In genomic region chr9:74951491-74951890, GRCm38 (mm10) we compare ENCODE assay signal across 11 mouse cellular contexts. TPM values are rescaled to one million over a fixed set of nuclear protein-coding genes. Genes with fewer than 3 reads are reported as not detected.
A peak's percentile ranks its signal among the peaks of the same experiment; 100 is the strongest.
DNase-seq lines count a peak whose midpoint lies in the region; ATAC-seq and TF ChIP-seq lines count a peak whose summit lies in the region.
"Had no signal": no experiment of that assay in that cellular context is flagged by ENCODE, and none has a peak within 500 bp of the region (broad histone marks: within the 10 kb centered on the region; RNA-seq: fewer than 3 reads in every experiment).

No protein-coding gene starts in this region.

- no peak overlapping the region for H3K27ac ChIP-seq in forebrain, postnatal 0 days (ENCODE audit: low read depth, low read length)
- no peak overlapping the region for H3K27ac ChIP-seq in forebrain, embryonic 15.5 days (replicated peaks)
- H3K27ac ChIP-seq in liver, postnatal 0 days (ENCODE audit: low read depth): no peak overlapping the region
- no peak overlapping the region for H3K27ac ChIP-seq in liver, embryonic 12.5 days
- no peak overlapping the region for H3K27ac ChIP-seq in cortical plate, adult 2 months (ENCODE audit: insufficient read depth, low read length)

- WGBS in forebrain, postnatal 0 days: 31% methylated on average over 3 of the region's 3 CpGs
- 31% methylated on average over 3 of the region's 3 CpGs for WGBS in forebrain, embryonic 15.5 days
- WGBS in liver, postnatal 0 days (ENCODE audit: insufficient replicate concordance): 28% methylated on average over 3 of the region's 3 CpGs
- 29% methylated on average over 3 of the region's 3 CpGs for WGBS in liver, embryonic 12.5 days (ENCODE audit: insufficient replicate concordance)

- H3K36me3 ChIP-seq in forebrain, postnatal 0 days (ENCODE audit: insufficient read depth): no peaks in the 10 kb centered on the region
- H3K36me3 ChIP-seq in forebrain, embryonic 15.5 days: 0 out of 2 replicates have a peak, but pooled peaks cover 2% of the 10 kb centered on the region
- H3K36me3 ChIP-seq in liver, postnatal 0 days (replicated peaks; ENCODE audit: insufficient read depth, low read length): no peaks in the 10 kb centered on the region; the same call in 1 of the 2 replicates
- no peaks in the 10 kb centered on the region for H3K36me3 ChIP-seq in liver, embryonic 12.5 days
- no peaks in the 10 kb centered on the region for H3K36me3 ChIP-seq in E14TG2a.4 (ENCODE audit: insufficient read depth, low read length)

- no peak overlapping the region for H3K4me2 ChIP-seq in forebrain, postnatal 0 days (ENCODE audit: low read depth)
- no peak overlapping the region for H3K4me2 ChIP-seq in forebrain, embryonic 15.5 days (replicated peaks)
- no peak overlapping the region for H3K4me2 ChIP-seq in liver, postnatal 0 days (ENCODE audit: low read depth, low read length)
- no peak overlapping the region for H3K4me2 ChIP-seq in liver, embryonic 12.5 days
- H3K4me2 ChIP-seq: limb, embryonic 15.5 days had no signal

- no peaks in the 10 kb centered on the region for H3K9me3 ChIP-seq in forebrain, postnatal 0 days (ENCODE audit: low read length)
- no peaks in the 10 kb centered on the region for H3K9me3 ChIP-seq in forebrain, embryonic 15.5 days
- H3K9me3 ChIP-seq in liver, postnatal 0 days (ENCODE audit: low read length): no peaks in the 10 kb centered on the region
- no peaks in the 10 kb centered on the region for H3K9me3 ChIP-seq in liver, embryonic 12.5 days (replicated peaks)
- H3K9me3 ChIP-seq in E14TG2a.4 (ENCODE audit: low read length): no peaks in the 10 kb centered on the region
- H3K9me3 ChIP-seq: limb, embryonic 15.5 days had no signal

- ATAC-seq in forebrain, postnatal 0 days: no peak
- ATAC-seq in forebrain, embryonic 15.5 days (replicated peaks): no peak
- ATAC-seq in liver, postnatal 0 days: no peak
- ATAC-seq in liver, embryonic 12.5 days: no peak

- peaks cover 6% of the 10 kb centered on the region; the same call in 1 of the 2 replicates for H3K4me1 ChIP-seq in forebrain, postnatal 0 days (ENCODE audit: insufficient read depth)
- peaks cover 14% of the 10 kb centered on the region for H3K4me1 ChIP-seq in forebrain, embryonic 15.5 days
- H3K4me1 ChIP-seq in liver, postnatal 0 days (ENCODE audit: insufficient read depth): peaks cover 17% of the 10 kb centered on the region
- peaks cover 25% of the 10 kb centered on the region for H3K4me1 ChIP-seq in liver, embryonic 12.5 days
- H3K4me1 ChIP-seq in E14TG2a.4 (replicated peaks; ENCODE audit: low read depth, low read length): peaks cover 13% of the 10 kb centered on the region
- H3K4me1 ChIP-seq in cortical plate, adult 2 months (ENCODE audit: control insufficient read depth, insufficient read depth, low read length): 0 out of 2 replicates have a peak, but pooled peaks cover 1% of the 10 kb centered on the region

- H3K9ac ChIP-seq in forebrain, postnatal 0 days: no peak overlapping the region
- H3K9ac ChIP-seq in forebrain, embryonic 15.5 days (replicated peaks): no peak overlapping the region
- H3K9ac ChIP-seq in liver, postnatal 0 days (replicated peaks): no peak overlapping the region
- H3K9ac ChIP-seq in liver, embryonic 12.5 days: no peak overlapping the region
- H3K9ac ChIP-seq: limb, embryonic 15.5 days had no signal

- TF ChIP-seq CTCF in forebrain, postnatal 0 days (IDR thresholded peaks at IDR 0.05; ENCODE audit: low read depth): peak; percentile 46
- peak; percentile 54 for TF ChIP-seq CTCF in liver, postnatal 0 days (IDR thresholded peaks at IDR 0.05; ENCODE audit: low read depth)
- TF ChIP-seq CTCF in E14TG2a.4 (conservative IDR thresholded peaks at IDR 0.05; ENCODE audit: low read length): peak; percentile 80
- TF ChIP-seq CTCF in cortical plate, adult 2 months (IDR thresholded peaks at IDR 0.05; ENCODE audit: extremely low read depth, insufficient read depth, low read length): peak; percentile 18; the same call in 1 of the 2 replicates

- no peaks in the 10 kb centered on the region for H3K27me3 ChIP-seq in forebrain, postnatal 0 days (ENCODE audit: insufficient read depth, low read length)
- H3K27me3 ChIP-seq in forebrain, embryonic 15.5 days: no peaks in the 10 kb centered on the region
- no peaks in the 10 kb centered on the region for H3K27me3 ChIP-seq in liver, postnatal 0 days (ENCODE audit: insufficient read depth, low read length)
- no peaks in the 10 kb centered on the region for H3K27me3 ChIP-seq in liver, embryonic 12.5 days (replicated peaks)
- H3K27me3 ChIP-seq in E14TG2a.4 (ENCODE audit: insufficient read depth, low read length): no peaks in the 10 kb centered on the region
- H3K27me3 ChIP-seq: limb, embryonic 15.5 days had no signal

- no peak overlapping the region for H3K4me3 ChIP-seq in forebrain, postnatal 0 days (ENCODE audit: low read depth, low read length)
- no peak overlapping the region for H3K4me3 ChIP-seq in forebrain, embryonic 15.5 days
- H3K4me3 ChIP-seq in liver, postnatal 0 days (ENCODE audit: low read depth, low read length): no peak overlapping the region
- no peak overlapping the region for H3K4me3 ChIP-seq in liver, embryonic 12.5 days
- no peak overlapping the region for H3K4me3 ChIP-seq in E14TG2a.4 (replicated peaks; ENCODE audit: low read length)
- H3K4me3 ChIP-seq in cortical plate, adult 2 months (ENCODE audit: insufficient read depth, low read length): no peak overlapping the region

- TF ChIP-seq EP300 in liver, postnatal 0 days (IDR thresholded peaks at IDR 0.05; ENCODE audit: low read depth): no peak

- no peak for DNase-seq in forebrain, postnatal 0 days
- no peak for DNase-seq in liver, postnatal 0 days
- DNase-seq in neural tube, embryonic 10.5 days (ENCODE audit: extremely low spot score, low spot score): no peak
- DNase-seq in adrenal gland, postnatal 36 days: no peak
- DNase-seq: cerebellum, adult 9-11 months; kidney, adult 11 months had no signal

- TF ChIP-seq POLR2A in cortical plate, adult 2 months (IDR thresholded peaks at IDR 0.05; ENCODE audit: extremely low read depth, insufficient read depth, low read length): no peak

RNA-seq across cellular contexts. Expression of gene Fam214a, which starts 1.2 kb away (rescaled TPM):
- 22.2 and 33.2 TPM in 2 replicates for total RNA-seq in forebrain, postnatal 0 days (2014; rRNA removed)
- polyA plus RNA-seq in forebrain, postnatal 0 days (2015; fragmentation: Nextera tagmentation; extraction: Ambion mirVana): 11.6 and 16.0 TPM in 2 replicates
- polyA plus RNA-seq in forebrain, embryonic 15.5 days (2015; fragmentation: Nextera tagmentation; extraction: Ambion mirVana): 28.9 and 29.8 TPM in 2 replicates
- 4.8 and 6.4 TPM in 2 replicates for polyA plus RNA-seq in liver, postnatal 0 days (2015; fragmentation: Nextera tagmentation; extraction: Ambion mirVana)
- 1.8 and 2.6 TPM in 2 replicates for polyA plus RNA-seq in liver, embryonic 12.5 days (2016; fragmentation: Nextera tagmentation; extraction: Ambion mirVana)
- polyA plus RNA-seq in cortical plate, adult 2 months (2012; rRNA removed): 26.5 and 27.7 TPM in 2 replicates
- total RNA-seq in adrenal gland, postnatal 36 days (2021): 10 to 100 TPM; 75.3 to 86.8 TPM

Comparison
In these comparisons a context has a peak if more than half of its experiments do, and no peak if none do; other contexts are left out.
1. CTCF ChIP-seq: peak in every context shown above with its lines; median percentile 80 in E14TG2a.4; 54 in liver, postnatal 0 days; 46 in forebrain, postnatal 0 days; 18 in cortical plate, adult 2 months.